Mouse (Mus musculus) gastrocnemius, postnatal 10 days (tissue): ENCODE measurements around the gene Adgrg1. TPM values are rescaled to one million over a fixed set of nuclear protein-coding genes. Genes with fewer than 3 reads are reported as not detected.

ENCODE experiments used
- DNase-seq: peaks from one replicate; pipeline ENCODE4 v3.0.0; 2021; ENCODE audit warnings: mixed read lengths
- long read RNA-seq, 2 experiments: library from polyadenylated mRNA; stranded (forward); transcript quantifications; one replicate each; pipeline ENCODE4 v2.0.0; 2021
- total RNA-seq, 2 experiments: library from RNA; stranded (reverse); gene quantifications; 2 replicates each; pipeline ENCODE4 v1.2.3; 2021

Gene Adgrg1
- 10 to 100 TPM; 15.6 to 18.0 TPM for total RNA-seq
- long read RNA-seq, experiment 1, transcript Adgrg1-201 (14 exons, 3,574 nt) = major isoform, 23 of 31 reads
- long read RNA-seq, experiment 1, partial matches to known transcripts = 2 of 31 reads
- long read RNA-seq, experiment 1, other reads (novel, unspliced or antisense) = 6 of 31 reads
- long read RNA-seq, experiment 2, transcript Adgrg1-201 (14 exons, 3,574 nt) = major isoform, 24 of 34 reads
- long read RNA-seq, experiment 2, partial matches to known transcripts = 2 of 34 reads
- long read RNA-seq, experiment 2, other reads (novel, unspliced or antisense) = 8 of 34 reads

- no peak for DNase-seq
These were observed at the start of gene Adgrg1 for GRCm38 (mm10) chr8:94974467-94975165. TSS of gene Adgrg1 (plus strand) at chr8:94974751.

- DNase-seq = no peak
These were observed 46.3 kb upstream of the Adgrg1 start for GRCm38 (mm10) chr8:94928227-94928626.

GRCm38 (mm10) chr8:94933918-94934317 is 40.6 kb upstream of the Adgrg1 start:
- no peak for DNase-seq

- no peak for DNase-seq
These were observed 39.4 kb upstream of the Adgrg1 start for GRCm38 (mm10) chr8:94935172-94935571.

- peak; percentile 66 for DNase-seq
These were observed 32.0 kb upstream of the Adgrg1 start for GRCm38 (mm10) chr8:94942566-94942965.

GRCm38 (mm10) chr8:94945185-94945584 is 29.4 kb upstream of the Adgrg1 start:
- no peak for DNase-seq

GRCm38 (mm10) chr8:94948421-94948820 is 26.1 kb upstream of the Adgrg1 start:
- DNase-seq = no peak

GRCm38 (mm10) chr8:94949010-94949409 is 25.5 kb upstream of the Adgrg1 start:
- no peak for DNase-seq

GRCm38 (mm10) chr8:94950046-94950445 is 24.5 kb upstream of the Adgrg1 start:
- peak; percentile 64 for DNase-seq

- no peak for DNase-seq
These were observed 24.1 kb upstream of the Adgrg1 start for GRCm38 (mm10) chr8:94950458-94950857.

GRCm38 (mm10) chr8:94952086-94952485 is 22.5 kb upstream of the Adgrg1 start:
- DNase-seq = no peak

GRCm38 (mm10) chr8:94953624-94954367 is 20.8 kb upstream of the Adgrg1 start:
- DNase-seq = no peak

GRCm38 (mm10) chr8:94954368-94954737 is 20.2 kb upstream of the Adgrg1 start:
- no peak for DNase-seq

GRCm38 (mm10) chr8:94954921-94955758 is 19.4 kb upstream of the Adgrg1 start:
- DNase-seq = peak; percentile 27

GRCm38 (mm10) chr8:94956078-94956574 is 18.4 kb upstream of the Adgrg1 start:
- DNase-seq = no peak

- DNase-seq = no peak
These were observed 12.3 kb upstream of the Adgrg1 start for GRCm38 (mm10) chr8:94962201-94962600.

GRCm38 (mm10) chr8:94964828-94965227 is 9.7 kb upstream of the Adgrg1 start:
- DNase-seq = no peak

- peak; percentile 27 for DNase-seq
These were observed 8.0 kb upstream of the Adgrg1 start for GRCm38 (mm10) chr8:94966578-94966977.

GRCm38 (mm10) chr8:94967071-94967470 is 7.5 kb upstream of the Adgrg1 start:
- no peak for DNase-seq

GRCm38 (mm10) chr8:94967554-94967953 is 7.0 kb upstream of the Adgrg1 start:
- no peak for DNase-seq

GRCm38 (mm10) chr8:94973270-94973669 is 1.3 kb upstream of the Adgrg1 start:
- no peak for DNase-seq

- DNase-seq = no peak
These were observed 765 bp upstream of the Adgrg1 start for GRCm38 (mm10) chr8:94973786-94974185.
